Mouse (Mus musculus) testis, adult 2 months (tissue): ENCODE results near the gene Cd180.

ENCODE experiments used
- CTCF ChIP-seq: fragments of 200-500 bp; IDR thresholded peaks from 2 replicates; pipeline ENCODE4 v1.5.1; 2012; ENCODE audit warnings: low read depth, mild to moderate bottlenecking, inconsistent platforms, low read length, moderate library complexity; ENCODE audit not compliant: control insufficient read depth, insufficient read depth, insufficient replicate concordance
- POLR2A ChIP-seq: fragments of 200-500 bp; IDR thresholded peaks from 2 replicates; pipeline ENCODE4 v1.6.1; 2012; ENCODE audit warnings: low read depth, mild to moderate bottlenecking, inconsistent platforms, low read length, moderate library complexity; ENCODE audit not compliant: control insufficient read depth

- no peak for TF ChIP-seq POLR2A
- TF ChIP-seq CTCF = no peak
These were observed 3.2 kb upstream of the Cd180 start for GRCm38 (mm10) chr13:102690184-102690583.
